Mouse (Mus musculus) liver, embryonic 14.5 days (tissue): Measurements from ENCODE around the gene Lclat1.

ENCODE experiments used
- CTCF ChIP-seq: IDR thresholded peaks from 2 replicates; pipeline ENCODE4 v1.5.1; 2016; ENCODE audit warnings: antibody characterized with exemption, low read depth, control low read depth
- EP300 ChIP-seq: IDR thresholded peaks from 2 replicates; pipeline ENCODE4 v1.6.1; 2016; ENCODE audit warnings: antibody characterized with exemption, low read depth

- TF ChIP-seq CTCF (no peak), EP300 (no peak)
Observed at GRCm38 (mm10) chr17:73060897-73061252, 46.9 kb upstream of the Lclat1 start.
